In the genomic region with DNA sequence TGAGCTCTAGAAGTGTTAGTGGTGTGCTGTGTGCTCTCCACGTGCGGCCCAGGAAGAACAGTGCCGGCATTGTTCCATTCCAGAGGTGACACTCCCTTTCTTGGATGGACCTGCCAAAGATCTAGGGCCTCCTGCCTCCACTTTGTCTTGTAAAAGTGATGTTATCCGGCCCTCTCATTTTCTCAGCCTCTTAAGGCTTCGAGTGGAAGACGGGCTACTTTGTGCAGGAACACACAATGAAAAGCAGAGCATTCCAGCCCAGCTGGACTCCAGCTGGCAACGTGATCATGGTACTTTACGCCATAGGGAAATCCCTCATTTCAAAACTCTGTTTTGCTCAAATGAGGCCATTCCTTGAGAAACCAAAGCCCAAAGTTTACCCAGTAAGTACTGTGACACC, we compare ENCODE assay signal across 18 mouse cellular contexts. TPM values are rescaled to one million over a fixed set of nuclear protein-coding genes. Genes with fewer than 3 reads are reported as not detected.
DNase-seq lines count a peak whose midpoint lies in the region; TF ChIP-seq lines count a peak whose summit lies in the region.
"Had no signal": no experiment of that assay in that cellular context is flagged by ENCODE, and none has a peak within 500 bp of the region (broad histone marks: within the 10 kb centered on the region; RNA-seq: fewer than 3 reads in every experiment).

No protein-coding gene starts in this region.

- intact Hi-C loops in heart, postnatal 10 days (cut with DNase I), result no loop called here
- intact Hi-C loops in heart, postnatal 25 days (cut with DNase I), result no loop called here
- intact Hi-C loops in left cerebral cortex, adult 2 months (cut with DNase I), result no loop called here

- TF ChIP-seq CTCF in left cerebral cortex, adult 2 months (IDR thresholded peaks at IDR 0.05), result no peak

- H3K27ac ChIP-seq in left cerebral cortex, adult 2 months, result no peak overlapping the region
- H3K27ac ChIP-seq: embryonic facial prominence, embryonic 12.5 days; heart, embryonic 15.5 days; midbrain, embryonic 15.5 days had no signal

- DNase-seq in heart, postnatal 10 days, result peak; percentile 14 to 17
- no peak for DNase-seq in heart, postnatal 25 days (ENCODE audit: low spot score)
- DNase-seq in R1 (ENCODE audit: low read depth, low spot score), result peak; percentile 95
- peak; percentile 47 to 72 for DNase-seq in lung, adult 18-20 months
- peak; percentile 71 for DNase-seq in lung, postnatal 36 days
- no peak for DNase-seq in left cerebral cortex, adult 2 months (ENCODE audit: extremely low spot score in 1 of 2, low spot score in 2 of 2)
- no peak for DNase-seq in kidney, postnatal 25 days
- DNase-seq: cerebellum, adult 11-12 months; forebrain, postnatal 0 days; gastrocnemius, postnatal 10 days; kidney, adult 18-20 months; thymus, postnatal 4 days had no signal

- H3K4me3 ChIP-seq in left cerebral cortex, adult 2 months, result no peak overlapping the region
- H3K4me3 ChIP-seq: embryonic facial prominence, embryonic 12.5 days; heart, embryonic 15.5 days; midbrain, embryonic 15.5 days had no signal

RNA-seq across cellular contexts. Expression of a gene that starts 5.2 kb away (rescaled TPM):
- total RNA-seq in heart, postnatal 10 days (2021), result not detected
- total RNA-seq in heart, postnatal 25 days (2021), result not detected
- not detected for total RNA-seq in left cerebral cortex, adult 2 months (2021)
- total RNA-seq: common myeloid progenitor, adult 5-6 weeks; forebrain, postnatal 0 days; layer of hippocampus, postnatal 25 days; megakaryocyte, adult 5-6 weeks had no signal

RNA-seq across cellular contexts. Expression of a gene that starts 27.7 kb away (rescaled TPM):
- not detected for total RNA-seq in heart, postnatal 10 days (2021)
- not detected for total RNA-seq in heart, postnatal 25 days (2021)
- not detected for total RNA-seq in left cerebral cortex, adult 2 months (2021)
- total RNA-seq: common myeloid progenitor, adult 5-6 weeks; gastrocnemius, postnatal 10 days had no signal

RNA-seq across cellular contexts. Expression of a gene that starts 41.3 kb away (rescaled TPM):
- total RNA-seq in heart, postnatal 10 days (2021), result not detected
- total RNA-seq in heart, postnatal 25 days (2021), result not detected
- total RNA-seq in left cerebral cortex, adult 2 months (2021), result not detected
- total RNA-seq: common myeloid progenitor, adult 5-6 weeks; forebrain, postnatal 0 days; gastrocnemius, postnatal 10 days; layer of hippocampus, postnatal 25 days; megakaryocyte, adult 5-6 weeks had no signal

Comparison
In these comparisons a context has a peak if more than half of its experiments do, and no peak if none do; other contexts are left out.
1. DNase-seq: peak in heart, postnatal 10 days (2 of 2), R1 (single experiment), lung, adult 18-20 months (2 of 2) and lung, postnatal 36 days (single experiment); none in heart, postnatal 25 days (single experiment), left cerebral cortex, adult 2 months (0 of 2) and kidney, postnatal 25 days (0 of 2).